Mouse (Mus musculus) olfactory bulb, adult 2 months (tissue): ENCODE data around the gene Jak1.

Experiments
- CTCF ChIP-seq: fragments of 200-500 bp; IDR thresholded peaks from 2 replicates; pipeline ENCODE4 v1.5.1; 2012; ENCODE audit warnings: low read depth, mild to moderate bottlenecking, low read length, moderate library complexity; ENCODE audit not compliant: insufficient read depth
- POLR2A ChIP-seq: fragments of 200-500 bp; IDR thresholded peaks from 2 replicates; pipeline ENCODE4 v1.6.1; 2012; ENCODE audit warnings: mild to moderate bottlenecking, low read depth, low read length, moderate library complexity; ENCODE audit not compliant: insufficient read depth

DNA sequence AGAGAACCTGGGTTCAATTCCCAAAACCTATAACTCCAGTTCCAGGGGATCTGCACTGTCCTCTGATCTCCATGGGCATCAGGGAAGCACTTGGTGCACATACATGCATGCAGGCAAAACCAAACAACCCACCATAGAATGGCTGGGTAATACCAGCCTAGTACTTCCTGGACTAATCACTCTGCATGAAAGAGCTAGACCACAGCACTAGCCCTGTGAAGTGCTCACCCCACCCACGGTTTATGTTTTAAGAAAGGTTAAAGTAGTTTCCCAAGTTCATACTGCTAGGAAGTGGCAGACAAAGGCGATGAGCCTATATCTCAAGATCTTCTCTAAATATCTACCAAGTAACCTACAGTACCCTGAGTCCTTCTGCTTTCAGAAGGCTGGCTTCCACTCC is 51.6 kb downstream of the Jak1 start:
- TF ChIP-seq POLR2A (no peak), CTCF (no peak)
